Mouse (Mus musculus): Measurements from ENCODE around the gene Fnbp1.

DNA sequence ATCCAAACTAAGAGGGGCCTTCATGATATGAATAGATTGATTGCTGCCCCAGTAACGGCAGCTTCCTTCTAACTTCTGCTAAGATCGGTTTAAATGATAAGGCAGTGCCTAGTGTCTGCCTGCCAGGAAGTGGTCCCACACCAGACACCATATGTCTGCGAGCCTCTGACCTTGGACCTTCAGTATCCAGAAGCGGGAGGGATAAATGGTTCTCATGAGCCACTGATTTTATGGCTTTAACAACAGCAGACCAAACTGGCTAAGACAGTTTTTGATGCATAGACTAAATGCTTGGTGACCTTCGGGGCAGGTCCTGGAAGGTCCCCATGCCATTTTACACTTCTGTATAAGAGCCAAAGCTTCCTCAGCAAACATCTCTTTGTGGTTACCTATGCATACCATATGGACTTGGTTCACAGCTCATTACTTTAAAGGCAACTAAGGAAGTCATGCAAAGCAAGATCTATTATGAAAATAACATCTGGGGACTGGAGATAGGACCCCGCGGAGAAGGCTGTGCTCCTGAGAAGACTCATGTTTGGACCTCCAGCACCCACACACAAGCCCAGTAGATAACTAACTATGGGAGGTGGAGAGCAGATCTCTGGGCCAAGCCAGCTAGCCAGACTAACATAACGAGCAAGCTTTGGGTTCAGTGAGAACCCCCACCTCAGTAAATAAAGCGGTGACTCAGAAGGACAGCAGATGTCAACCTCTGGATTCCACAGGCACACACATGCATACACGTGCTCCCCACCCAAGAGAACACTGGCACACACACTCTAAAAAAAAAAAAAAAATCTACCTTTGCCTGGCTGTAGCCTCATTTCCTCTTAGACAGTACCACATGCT lies 26.5 kb downstream of the Fnbp1 start:
- TF ChIP-seq CTCF (conservative IDR thresholded peaks at IDR 0.05; ENCODE audit: low read length) = no peak
- no peak for TF ChIP-seq POU5F1 (IDR thresholded peaks at IDR 0.05; ENCODE audit: borderline replicate concordance, low read length)

Data from E14TG2a.4 (cell line).